Mouse (Mus musculus) small intestine, adult 2 months (tissue): ENCODE measurements around the gene Rsu1. TPM values are rescaled to one million over a fixed set of nuclear protein-coding genes. Genes with fewer than 3 reads are reported as not detected.

Experiments used
- H3K27ac ChIP-seq: fragments of 200-500 bp; 2 replicates; pipeline ENCODE4 v1.5.1; 2012; ENCODE audit warnings: low read depth, low read length, control low read depth, inconsistent platforms; ENCODE audit not compliant: insufficient read depth
- H3K27me3 ChIP-seq: fragments of 200-500 bp; 2 replicates; pipeline ENCODE4 v1.6.1; 2012; ENCODE audit warnings: mild to moderate bottlenecking, moderate library complexity, low read length, inconsistent platforms; ENCODE audit not compliant: control insufficient read depth, insufficient read depth
- H3K36me3 ChIP-seq: fragments of 200-500 bp; 2 replicates; pipeline ENCODE4 v1.6.1; 2012; ENCODE audit warnings: mild to moderate bottlenecking, low read length, control low read depth, inconsistent platforms; ENCODE audit not compliant: control insufficient read depth, insufficient read depth
- H3K4me1 ChIP-seq: fragments of 200-500 bp; 2 replicates; pipeline ENCODE4 v1.6.1; 2012; ENCODE audit warnings: low read length, inconsistent platforms, mixed read lengths; ENCODE audit not compliant: control insufficient read depth, insufficient read depth, insufficient read length
- H3K4me3 ChIP-seq: fragments of 200-500 bp; 2 replicates; pipeline ENCODE4 v1.5.1; 2012; ENCODE audit warnings: low read depth, mild to moderate bottlenecking, control low read depth, inconsistent platforms, low read length, moderate library complexity
- CTCF ChIP-seq: fragments of 200-500 bp; IDR thresholded peaks from 2 replicates; pipeline ENCODE4 v1.5.1; 2012; ENCODE audit warnings: low read depth, mild to moderate bottlenecking, control low read depth, inconsistent platforms, low read length, moderate library complexity, mixed read lengths; ENCODE audit not compliant: insufficient replicate concordance, insufficient read length; ENCODE audit errors: extremely low read depth
- POLR2A ChIP-seq: fragments of 200-500 bp; IDR thresholded peaks from 2 replicates; pipeline ENCODE4 v1.6.1; 2012; ENCODE audit warnings: low read depth, mild to moderate bottlenecking, control low read depth, inconsistent platforms, low read length, moderate library complexity
- WGBS: fragments of 180-500 bp; shearing (Covaris S2); methylation state at CpG from one replicate; pipeline ENCODE4 v1.1.7; 2018; 5-methylcytosine and 5-hydroxymethylcytosine counted together
- polyA plus RNA-seq: library from polyadenylated mRNA; depleted of rRNA; stranded (reverse); fragments of >200 nt; gene quantifications from 2 replicates; pipeline ENCODE4 v1.2.3, GENCODE M21; 2012

Rsu1 gene
- polyA plus RNA-seq, 1 experiment = 21.0 TPM

GRCm38 (mm10) chr2:13226031-13226430 lies 45.2 kb downstream of the Rsu1 start:
- WGBS = 67% methylated on average over 4 of the region's 4 CpGs
- no peaks in the 10 kb centered on the region for H3K36me3 ChIP-seq
- no peaks in the 10 kb centered on the region for H3K4me1 ChIP-seq

GRCm38 (mm10) chr2:13224546-13224945 lies 46.7 kb downstream of the Rsu1 start:
- Histone ChIP-seq H3K36me3 (no peaks in the 10 kb centered on the region), H3K4me1 (no peaks in the 10 kb centered on the region), H3K4me3 (no peak overlapping the region), H3K27me3 (no peaks in the 10 kb centered on the region), H3K27ac (no peak overlapping the region)
- 79% methylated on average over 3 of the region's 3 CpGs for WGBS
- TF ChIP-seq CTCF (no peak), POLR2A (no peak)

More at GRCm38 (mm10) chr2:13226031-13226430, 45.2 kb downstream of the Rsu1 start:
- H3K4me3 ChIP-seq = no peak overlapping the region
- no peak for TF ChIP-seq POLR2A
- no peak for TF ChIP-seq CTCF
- H3K27me3 ChIP-seq = no peaks in the 10 kb centered on the region
- no peak overlapping the region for H3K27ac ChIP-seq

- no peaks in the 10 kb centered on the region for H3K36me3 ChIP-seq
- H3K27ac ChIP-seq = no peak overlapping the region
- WGBS = 90% methylated on average over 4 of the region's 4 CpGs
- no peaks in the 10 kb centered on the region for H3K27me3 ChIP-seq
- H3K4me1 ChIP-seq = no peaks in the 10 kb centered on the region
- H3K4me3 ChIP-seq = no peak overlapping the region
- TF ChIP-seq CTCF = no peak
- TF ChIP-seq POLR2A = no peak
Measured at GRCm38 (mm10) chr2:13223451-13223850, 47.8 kb downstream of the Rsu1 start.

GRCm38 (mm10) chr2:13220141-13220540 lies 51.1 kb downstream of the Rsu1 start:
- TF ChIP-seq POLR2A (no peak), CTCF (no peak)
- Histone ChIP-seq H3K36me3 (no peaks in the 10 kb centered on the region; the same call in 1 of the 2 replicates), H3K4me1 (no peaks in the 10 kb centered on the region), H3K27ac (no peak overlapping the region), H3K27me3 (no peaks in the 10 kb centered on the region), H3K4me3 (no peak overlapping the region)
- 61% methylated on average over 2 of the region's 2 CpGs for WGBS

- no peak for TF ChIP-seq POLR2A
- no peak for TF ChIP-seq CTCF
- WGBS = 85% methylated on average over 6 of the region's 6 CpGs
- no peaks in the 10 kb centered on the region; the same call in 1 of the 2 replicates for H3K36me3 ChIP-seq
- H3K4me3 ChIP-seq = no peak overlapping the region
- no peaks in the 10 kb centered on the region for H3K4me1 ChIP-seq
- no peak overlapping the region for H3K27ac ChIP-seq
- H3K27me3 ChIP-seq = no peaks in the 10 kb centered on the region
Measured at GRCm38 (mm10) chr2:13218112-13218511, 53.1 kb downstream of the Rsu1 start.

- TF ChIP-seq POLR2A (no peak), CTCF (no peak)
- Histone ChIP-seq H3K27ac (no peak overlapping the region), H3K4me3 (no peak overlapping the region), H3K4me1 (no peaks in the 10 kb centered on the region), H3K27me3 (no peaks in the 10 kb centered on the region), H3K36me3 (no peaks in the 10 kb centered on the region)
- 58% methylated on average over 2 of the region's 2 CpGs for WGBS
Measured at GRCm38 (mm10) chr2:13206825-13207224, 64.4 kb downstream of the Rsu1 start.

- WGBS = 34% methylated on average over 8 of the region's 8 CpGs
- Histone ChIP-seq H3K27ac (no peak overlapping the region), H3K4me3 (no peak overlapping the region), H3K36me3 (no peaks in the 10 kb centered on the region), H3K27me3 (no peaks in the 10 kb centered on the region), H3K4me1 (no peaks in the 10 kb centered on the region)
- TF ChIP-seq POLR2A (no peak), CTCF (no peak)
Measured at GRCm38 (mm10) chr2:13206367-13206766, 64.8 kb downstream of the Rsu1 start.

GRCm38 (mm10) chr2:13202805-13203475 lies 68.3 kb downstream of the Rsu1 start:
- Histone ChIP-seq H3K27me3 (no peaks in the 10 kb centered on the region), H3K4me3 (no peak overlapping the region), H3K36me3 (no peaks in the 10 kb centered on the region), H3K27ac (no peak overlapping the region), H3K4me1 (no peaks in the 10 kb centered on the region)
- TF ChIP-seq CTCF = no peak
- TF ChIP-seq POLR2A = no peak
- WGBS = 88% methylated on average over 6 of the region's 6 CpGs
